Mouse (Mus musculus): Measurements from ENCODE around the gene Ift122.

The Ift122 gene

GRCm38 (mm10) chr6:115926416-115926815, 73.1 kb downstream of the Ift122 start:
- DNase-seq (ENCODE audit: low spot score in 2 of 2), result no peak

- no peak for DNase-seq (ENCODE audit: low spot score in 2 of 2)
Measured at GRCm38 (mm10) chr6:115927292-115928242, 74.3 kb downstream of the Ift122 start.

GRCm38 (mm10) chr6:115930018-115930417, 76.7 kb downstream of the Ift122 start:
- no peak for DNase-seq (ENCODE audit: low spot score in 2 of 2)

GRCm38 (mm10) chr6:115931639-115932038, 78.4 kb downstream of the Ift122 start, which contains the start of gene Rho:
Rho (plus strand) TSS chr6:115931748.
- DNase-seq (ENCODE audit: low spot score in 2 of 2), result no peak

- DNase-seq (ENCODE audit: low spot score in 2 of 2), result no peak
Measured at GRCm38 (mm10) chr6:115932391-115932790, 79.1 kb downstream of the Ift122 start.

GRCm38 (mm10) chr6:115935544-115935943, 82.3 kb downstream of the Ift122 start:
- no peak for DNase-seq (ENCODE audit: low spot score in 2 of 2)

GRCm38 (mm10) chr6:115938011-115938410, 84.7 kb downstream of the Ift122 start:
- no peak for DNase-seq (ENCODE audit: low spot score in 2 of 2)

- no peak for DNase-seq (ENCODE audit: low spot score in 2 of 2)
Measured at GRCm38 (mm10) chr6:115938798-115939197, 85.5 kb downstream of the Ift122 start.

- DNase-seq (ENCODE audit: low spot score in 2 of 2), result no peak
Measured at GRCm38 (mm10) chr6:115940603-115941002, 87.3 kb downstream of the Ift122 start.

GRCm38 (mm10) chr6:115941128-115941527, 87.9 kb downstream of the Ift122 start:
- DNase-seq (ENCODE audit: low spot score in 2 of 2), result no peak

GRCm38 (mm10) chr6:115943498-115944427, 90.5 kb downstream of the Ift122 start:
- no peak for DNase-seq (ENCODE audit: low spot score in 2 of 2)

GRCm38 (mm10) chr6:115944638-115945037, 91.4 kb downstream of the Ift122 start, which contains the start of gene H1foo:
H1foo (plus strand) TSS chr6:115944938.
- DNase-seq (ENCODE audit: low spot score in 2 of 2), result no peak

GRCm38 (mm10) chr6:115945633-115946032, 92.4 kb downstream of the Ift122 start:
- no peak for DNase-seq (ENCODE audit: low spot score in 2 of 2)

GRCm38 (mm10) chr6:115946389-115946788, 93.1 kb downstream of the Ift122 start:
- no peak for DNase-seq (ENCODE audit: low spot score in 2 of 2)

- no peak for DNase-seq (ENCODE audit: low spot score in 2 of 2)
Measured at GRCm38 (mm10) chr6:115954506-115955074, 101.3 kb downstream of the Ift122 start.

- DNase-seq (ENCODE audit: low spot score in 2 of 2), result no peak
Measured at GRCm38 (mm10) chr6:115955169-115955568, 101.9 kb downstream of the Ift122 start.

- DNase-seq (ENCODE audit: low spot score in 2 of 2), result no peak
Measured at GRCm38 (mm10) chr6:115955664-115956063, 102.4 kb downstream of the Ift122 start.

GRCm38 (mm10) chr6:115956418-115956921, 103.2 kb downstream of the Ift122 start:
- DNase-seq (ENCODE audit: low spot score in 2 of 2), result no peak

GRCm38 (mm10) chr6:115956922-115957601, 103.8 kb downstream of the Ift122 start:
- no peak for DNase-seq (ENCODE audit: low spot score in 2 of 2)

- no peak for DNase-seq (ENCODE audit: low spot score in 2 of 2)
Measured at GRCm38 (mm10) chr6:115957681-115958080, 104.4 kb downstream of the Ift122 start.

GRCm38 (mm10) chr6:115958445-115958844, 105.2 kb downstream of the Ift122 start:
- DNase-seq (ENCODE audit: low spot score in 2 of 2), result no peak

Measured in spleen, postnatal 36 days (tissue).